Mouse (Mus musculus) layer of hippocampus, adult 9-10 months (tissue): ENCODE results near the gene Th.
A peak's percentile ranks its signal among the peaks of the same experiment; 100 is the strongest.

Experiments
- DNase-seq: peaks from one replicate; pipeline ENCODE4 v3.0.0; 2022; ENCODE audit warnings: low spot score

Th gene

DNA sequence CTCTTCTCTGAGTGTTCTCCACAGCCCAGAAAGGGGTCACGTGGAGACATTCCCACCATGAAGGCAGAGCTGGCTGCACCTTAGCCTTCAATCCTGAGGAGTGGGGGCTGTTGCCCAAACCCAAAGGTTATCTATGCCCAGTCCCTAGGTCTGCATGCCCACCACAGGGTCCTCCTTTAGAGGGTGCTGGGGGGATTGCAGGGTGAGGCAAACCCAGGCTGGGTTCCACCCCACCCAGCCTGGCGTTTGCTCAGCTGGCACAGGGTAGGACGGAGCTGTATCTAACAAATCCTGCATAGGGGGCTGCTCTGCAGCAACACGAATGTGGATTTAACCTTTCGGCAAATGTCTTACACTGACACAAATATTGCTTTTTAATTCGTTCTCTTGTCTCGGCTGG lies 29.2 kb downstream of the Th start:
- no peak for DNase-seq

DNA sequence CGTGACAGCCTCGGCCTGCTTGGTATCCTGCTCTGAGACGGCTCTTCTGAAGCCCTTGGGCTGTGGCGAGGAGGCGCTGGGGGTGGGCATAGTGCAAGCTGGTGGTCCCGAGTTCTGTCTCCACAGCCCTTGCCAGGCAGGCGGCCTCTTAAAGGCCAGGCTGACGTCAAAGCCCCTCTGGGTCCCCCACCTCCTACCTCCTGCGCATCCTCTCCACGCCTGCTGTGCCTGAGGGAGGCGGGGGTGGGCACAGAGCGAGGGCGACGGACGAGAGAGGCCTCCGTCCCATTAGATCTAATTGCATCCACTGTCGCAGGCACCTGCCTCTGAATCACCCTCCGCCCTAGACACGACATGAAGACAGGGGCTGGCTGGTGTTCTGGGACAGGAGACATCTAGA lies 31.1 kb downstream of the Th start:
- DNase-seq = no peak

DNA sequence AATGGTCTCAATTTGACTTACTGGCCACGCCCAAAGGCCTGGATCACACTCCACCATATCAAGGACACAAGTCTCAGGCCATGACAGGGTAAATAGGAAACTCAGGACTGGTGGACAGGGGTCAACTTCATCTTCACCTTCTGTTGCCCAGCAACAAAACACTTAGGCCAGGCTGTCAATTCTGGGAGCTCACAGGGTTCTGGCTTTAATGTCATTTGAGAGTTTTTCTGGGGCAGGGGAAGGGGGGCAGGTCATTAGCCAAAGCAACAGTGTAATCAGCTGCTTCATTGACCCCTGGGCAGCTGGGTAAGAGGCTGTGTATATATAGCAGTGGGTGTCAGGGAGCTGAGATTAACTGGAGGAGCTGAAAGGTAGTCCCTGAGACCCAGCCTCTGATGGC lies 33.5 kb downstream of the Th start:
- DNase-seq = no peak

DNA sequence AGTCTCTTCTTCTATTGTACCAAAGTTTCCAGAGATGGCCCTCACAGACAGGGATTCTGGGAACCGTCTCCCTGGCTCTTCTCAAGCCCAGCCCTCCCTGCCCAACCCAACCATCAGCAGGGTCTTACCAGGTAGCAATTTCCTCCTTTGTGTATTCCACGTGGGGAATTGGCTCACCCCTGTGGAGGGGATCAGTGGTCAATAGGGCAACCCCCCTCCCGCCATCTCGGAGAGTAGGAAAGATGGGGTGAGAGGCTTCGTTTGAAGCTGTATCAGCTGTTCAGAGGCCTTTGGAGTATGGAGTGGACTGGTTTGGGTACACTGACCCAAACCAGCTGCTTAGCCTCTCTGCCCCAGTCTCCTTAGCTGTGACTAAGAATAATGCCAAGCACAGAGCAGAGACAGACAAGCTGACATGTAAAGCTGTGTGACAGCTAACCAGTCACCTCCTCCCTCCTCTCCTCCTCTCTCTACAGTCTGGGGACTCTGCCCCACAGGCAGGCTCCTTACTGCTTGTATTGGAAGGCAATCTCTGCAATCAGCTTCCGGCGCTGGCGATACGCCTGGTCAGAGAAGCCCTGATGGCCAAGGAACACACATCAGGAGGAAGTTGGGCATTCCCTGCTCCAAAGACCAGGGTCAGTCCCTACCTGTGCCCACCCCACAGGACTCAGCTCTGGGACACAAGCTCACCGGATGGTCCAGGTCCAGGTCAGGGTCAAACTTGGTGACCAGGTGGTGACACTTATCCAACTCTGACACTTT lies 34.8 kb downstream of the Th start:
- no peak for DNase-seq

DNA sequence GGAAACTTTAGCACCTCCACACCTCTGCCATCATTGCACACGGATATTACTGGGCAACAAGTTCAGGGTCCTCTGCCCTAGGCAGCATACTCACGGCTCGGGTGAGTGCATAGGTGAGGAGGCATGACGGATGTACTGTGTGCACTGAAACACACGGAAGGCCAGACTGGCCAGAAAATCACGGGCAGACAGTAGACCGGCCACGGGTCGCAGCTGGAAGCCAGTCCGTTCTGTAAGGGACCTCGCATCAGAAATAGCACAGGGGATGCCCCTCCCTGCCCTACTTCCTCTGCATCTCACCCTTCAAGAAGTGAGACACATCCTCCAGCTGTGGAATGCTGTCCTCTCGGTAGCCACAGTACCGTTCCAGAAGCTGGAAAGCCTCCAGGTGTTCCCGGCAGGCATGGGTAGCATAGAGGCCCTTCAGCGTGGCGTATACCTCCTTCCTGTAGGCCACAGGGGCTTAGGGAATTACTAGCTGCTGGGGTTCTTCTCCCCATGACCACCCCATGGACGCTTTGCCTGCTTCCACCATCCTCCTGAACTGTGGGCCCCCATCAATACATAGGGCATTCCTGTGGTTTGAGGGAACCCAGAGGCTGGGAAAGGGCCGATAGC lies 35.6 kb downstream of the Th start:
- no peak for DNase-seq

DNA sequence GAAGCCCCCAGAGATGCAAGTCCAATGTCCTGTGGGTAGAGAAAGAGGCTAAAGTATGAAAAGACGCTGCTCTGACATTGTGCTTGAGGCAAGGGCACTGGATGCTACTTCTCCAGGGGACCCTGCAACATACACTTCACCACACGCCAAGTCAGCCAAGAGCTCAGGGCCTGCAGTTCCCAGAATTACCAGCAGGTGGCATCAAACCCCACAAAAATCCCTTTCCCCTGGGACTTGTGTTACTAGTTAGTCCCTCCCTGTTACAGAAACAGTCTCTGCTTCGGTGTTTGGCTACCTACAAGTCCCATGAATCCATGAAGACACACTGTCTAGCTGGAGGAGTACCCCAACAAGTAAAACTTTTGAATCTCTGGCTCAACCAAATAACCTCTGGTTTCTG lies 36.3 kb downstream of the Th start:
- peak; percentile 81 for DNase-seq

DNA sequence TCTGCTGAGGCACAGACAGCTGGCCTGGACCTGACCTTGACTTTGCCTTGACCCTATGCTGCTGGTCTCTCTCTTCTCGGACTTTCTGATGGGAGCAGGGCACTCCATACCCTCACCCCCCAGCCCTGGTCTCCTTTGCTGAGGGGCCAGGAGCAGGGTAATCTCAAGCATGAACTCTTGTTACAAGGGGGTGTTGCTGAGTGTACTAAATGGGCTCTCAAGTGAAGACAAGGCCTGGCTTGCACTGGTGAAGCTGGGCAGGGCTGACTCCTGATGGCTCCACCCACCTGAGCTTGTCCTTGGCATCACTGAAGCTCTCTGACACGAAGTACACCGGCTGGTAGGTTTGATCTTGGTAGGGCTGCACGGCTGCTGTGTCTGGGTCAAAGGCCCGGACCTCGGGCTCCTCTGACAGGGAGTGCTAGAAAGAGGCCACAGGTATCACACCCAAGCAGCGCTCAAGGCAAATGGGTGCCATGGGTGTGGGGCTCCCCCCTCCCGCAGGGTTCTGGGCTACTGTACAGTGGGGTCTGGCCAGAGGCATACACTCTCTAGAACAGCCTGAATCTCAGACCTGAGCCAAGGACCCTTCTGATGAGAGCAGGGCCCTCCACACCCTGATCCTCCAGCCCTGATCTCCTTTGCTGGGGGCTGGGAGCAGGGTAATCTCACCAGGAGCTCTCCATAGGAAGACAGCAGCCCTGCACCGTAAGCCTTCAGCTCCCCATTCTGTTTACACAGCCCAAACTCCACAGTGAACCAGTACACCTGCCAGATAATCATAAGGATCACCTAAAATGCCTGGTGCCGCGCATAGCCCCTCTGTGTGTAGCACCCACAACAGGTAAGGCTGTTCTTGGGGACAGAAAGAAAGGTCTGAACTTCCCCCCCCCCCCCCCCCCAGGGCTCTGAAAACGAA lies 36.9 kb downstream of the Th start:
- no peak for DNase-seq

DNA sequence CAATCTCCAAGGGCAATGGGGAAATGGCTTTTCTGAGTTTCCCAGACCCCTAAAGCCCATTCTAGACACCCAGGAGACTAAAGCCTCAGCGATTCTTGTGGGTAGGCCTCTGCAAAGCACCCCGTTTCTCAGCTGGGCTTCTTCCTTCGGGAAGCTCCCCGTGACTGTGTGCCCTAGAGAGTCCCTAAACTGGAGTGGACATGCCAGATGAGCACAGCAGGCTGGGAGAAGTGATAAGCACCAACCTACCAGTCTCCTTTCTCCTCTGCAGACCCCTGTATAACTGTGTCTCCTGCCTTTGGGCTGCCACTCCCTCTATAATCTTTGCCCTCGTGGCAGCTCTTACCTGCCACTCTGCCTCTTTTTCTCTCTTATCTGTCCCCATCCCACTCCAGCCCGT lies 37.6 kb downstream of the Th start:
- no peak for DNase-seq

DNA sequence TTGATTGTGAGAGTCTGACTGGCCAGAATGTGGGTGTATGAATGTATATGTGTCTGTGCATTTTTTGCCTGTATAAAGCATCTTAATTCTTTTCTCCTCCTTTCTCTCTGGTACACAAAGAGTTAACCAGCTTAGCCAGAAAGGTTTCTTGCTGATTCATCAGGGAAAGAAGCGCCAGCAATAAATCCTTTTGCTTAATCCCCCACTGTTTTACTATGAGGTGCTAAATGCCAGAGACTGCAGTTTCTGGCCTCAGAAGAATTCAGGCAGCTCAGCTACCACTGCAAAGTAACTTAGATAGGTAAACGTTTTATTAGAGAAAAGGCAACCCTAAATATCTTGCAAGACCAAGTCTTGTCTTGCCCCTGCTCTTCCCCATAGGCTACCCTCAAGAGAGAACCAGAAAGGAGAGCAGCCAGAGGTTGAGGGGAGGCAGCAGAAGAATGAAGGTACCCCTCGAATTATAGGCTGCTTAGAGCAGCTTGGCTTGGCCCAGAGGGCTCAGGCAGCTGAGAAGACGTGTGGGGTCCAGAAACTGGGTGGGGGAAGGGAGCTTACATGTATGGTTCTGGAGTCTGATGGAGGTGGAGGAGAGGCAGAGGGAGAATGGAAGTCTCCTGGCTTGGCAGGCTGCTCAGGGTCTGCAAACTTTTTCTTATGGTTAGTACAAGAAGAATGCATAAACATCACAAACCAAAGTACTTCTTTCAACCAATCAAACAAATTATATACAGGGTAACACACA lies 61.3 kb downstream of the Th start:
- DNase-seq = no peak

DNA sequence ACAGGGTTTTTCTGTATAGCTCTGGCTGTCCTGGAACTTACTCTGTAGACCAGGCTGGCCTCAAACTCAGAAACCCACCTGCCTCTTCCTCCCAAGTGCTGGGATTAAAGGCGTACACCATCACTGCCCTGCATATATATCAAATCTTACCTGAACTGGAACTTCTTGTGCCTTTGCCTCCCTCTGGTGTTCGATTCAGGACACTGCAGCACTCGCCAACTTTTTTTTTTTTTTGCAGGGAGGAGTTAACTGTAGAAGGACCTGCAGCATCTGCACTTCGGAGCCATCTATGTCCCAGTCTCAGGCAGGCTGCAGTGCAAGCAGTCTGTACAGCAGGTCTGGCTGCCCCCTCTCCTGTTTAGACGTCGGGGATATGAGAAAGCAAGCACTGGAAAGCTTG lies 80.2 kb downstream of the Th start:
- DNase-seq = peak; percentile 1
